Mouse (Mus musculus): ENCODE measurements around the gene Gm20390.

GRCm38 (mm10) chr11:93984619-93985018 is 16.5 kb upstream of the Gm20390 start:
- TF ChIP-seq GATA1 (IDR thresholded peaks at IDR 0.05; ENCODE audit: low read length) (no peak), TAL1 (IDR thresholded peaks at IDR 0.05; ENCODE audit: low read length) (no peak)

All from erythroblast, embryonic 14.5 days (primary cell).